Mouse (Mus musculus) heart, postnatal 0 days (tissue): ENCODE measurements around the gene Rab11a. TPM values are rescaled to one million over a fixed set of nuclear protein-coding genes. Genes with fewer than 3 reads are reported as not detected.

Experiments used
- ATAC-seq: fragments of 200-750 bp; cut with Nextera tagmentation; 2 replicates; pipeline ENCODE4 v1.8.0; 2017; ENCODE audit warnings: low read depth, moderate number of reproducible peaks, moderate library complexity; ENCODE audit not compliant: insufficient read depth
- DNase-seq: peaks from one replicate; pipeline ENCODE4 v3.0.0-alpha.2; 2016; ENCODE audit warnings: low spot score
- H3K27ac ChIP-seq: fragments of 300-500 bp; sonication (generic); 2 replicates; pipeline ENCODE4 v1.5.1; 2014; ENCODE audit warnings: low read depth, mild to moderate bottlenecking
- H3K27me3 ChIP-seq: fragments of 300-500 bp; sonication (generic); 2 replicates; pipeline ENCODE4 v1.6.1; 2014; ENCODE audit warnings: low read length, mixed read lengths; ENCODE audit not compliant: control insufficient read depth, insufficient read depth
- H3K36me3 ChIP-seq: fragments of 300-500 bp; sonication (generic); replicated peaks from 2 replicates; pipeline ENCODE4 v1.6.1; 2014; ENCODE audit warnings: low read length, mixed read lengths; ENCODE audit not compliant: control insufficient read depth, insufficient read depth
- H3K4me1 ChIP-seq: fragments of 300-500 bp; sonication (generic); 2 replicates; pipeline ENCODE4 v1.6.1; 2014; ENCODE audit warnings: antibody characterized with exemption; ENCODE audit not compliant: control insufficient read depth, insufficient read depth
- H3K4me2 ChIP-seq: fragments of 300-500 bp; sonication (generic); 2 replicates; pipeline ENCODE4 v1.6.1; 2014; ENCODE audit warnings: low read depth, mild to moderate bottlenecking, low read length, moderate library complexity
- H3K4me3 ChIP-seq: fragments of 300-500 bp; sonication (generic); 2 replicates; pipeline ENCODE4 v1.5.1; 2014; ENCODE audit warnings: low read depth, low read length
- H3K9ac ChIP-seq: fragments of 300-500 bp; sonication (generic); replicated peaks from 2 replicates; pipeline ENCODE4 v1.6.1; 2014; ENCODE audit warnings: low read depth, low read length, mixed read lengths
- H3K9me3 ChIP-seq: fragments of 300-500 bp; sonication (generic); replicated peaks from 2 replicates; pipeline ENCODE4 v1.6.1; 2016; ENCODE audit warnings: low read length; ENCODE audit not compliant: control insufficient read depth
- CTCF ChIP-seq: IDR thresholded peaks from 2 replicates; pipeline ENCODE4 v1.5.1; 2016; ENCODE audit warnings: antibody characterized with exemption, control low read depth, low read depth
- EP300 ChIP-seq: IDR thresholded peaks from 2 replicates; pipeline ENCODE4 v1.6.1; 2016; ENCODE audit warnings: antibody characterized with exemption, low read depth
- WGBS: fragments of 180-500 bp; shearing (Covaris S2); extraction: QIAGEN DNeasy Blood & Tissue Kit; methylation state at CpG from one replicate; pipeline ENCODE4 v1.1.7; 2014; 5-methylcytosine and 5-hydroxymethylcytosine counted together
- polyA plus RNA-seq: library from polyadenylated mRNA; unstranded; fragments of >200 nt; fragmentation: Nextera tagmentation; extraction: Ambion mirVana; gene quantifications from 2 replicates; pipeline ENCODE4 v1.2.1, GENCODE M21; 2015
- total RNA-seq: library from RNA; depleted of rRNA; stranded (reverse); fragments of >200 nt; gene quantifications from 2 replicates; pipeline ENCODE4 v1.2.3, GENCODE M21; 2014; ENCODE audit warnings: low replicate concordance

Rab11a gene
- total and polyA plus RNA-seq, 2 experiments from 2014 or later, result 180 to 438 TPM

DNA sequence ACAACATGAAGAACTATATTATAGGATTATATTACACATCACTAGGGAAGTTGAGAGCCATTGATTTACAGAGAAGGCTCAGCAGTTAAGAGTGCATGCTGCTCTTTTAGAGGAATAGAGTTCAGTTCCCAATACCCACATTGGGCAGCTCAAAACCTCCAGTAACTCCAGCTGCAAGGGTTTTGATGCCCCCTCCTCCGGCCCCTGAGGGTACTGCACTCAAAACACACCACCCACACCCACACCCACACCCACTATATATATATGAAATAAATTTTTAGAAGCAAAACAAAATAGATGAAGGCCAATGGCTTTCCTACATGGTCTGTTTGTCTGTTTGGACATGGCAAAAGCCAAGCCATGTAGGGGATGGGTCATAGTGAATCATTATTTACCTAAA, 40.6 kb upstream of the Rab11a start:
- DNase-seq (no peak), ATAC-seq (no peak)
- no peak for TF ChIP-seq EP300
- H3K9me3 ChIP-seq, result no peaks in the 10 kb centered on the region
- no peak overlapping the region for H3K9ac ChIP-seq
- no peaks in the 10 kb centered on the region for H3K36me3 ChIP-seq
- H3K4me2 ChIP-seq, result no peak overlapping the region
- H3K27ac ChIP-seq, result no peak overlapping the region
- no peaks in the 10 kb centered on the region for H3K27me3 ChIP-seq
- WGBS, result 83% methylated on average over 1 of the region's 1 CpGs
- no peaks in the 10 kb centered on the region for H3K4me1 ChIP-seq
- H3K4me3 ChIP-seq, result no peak overlapping the region

DNA sequence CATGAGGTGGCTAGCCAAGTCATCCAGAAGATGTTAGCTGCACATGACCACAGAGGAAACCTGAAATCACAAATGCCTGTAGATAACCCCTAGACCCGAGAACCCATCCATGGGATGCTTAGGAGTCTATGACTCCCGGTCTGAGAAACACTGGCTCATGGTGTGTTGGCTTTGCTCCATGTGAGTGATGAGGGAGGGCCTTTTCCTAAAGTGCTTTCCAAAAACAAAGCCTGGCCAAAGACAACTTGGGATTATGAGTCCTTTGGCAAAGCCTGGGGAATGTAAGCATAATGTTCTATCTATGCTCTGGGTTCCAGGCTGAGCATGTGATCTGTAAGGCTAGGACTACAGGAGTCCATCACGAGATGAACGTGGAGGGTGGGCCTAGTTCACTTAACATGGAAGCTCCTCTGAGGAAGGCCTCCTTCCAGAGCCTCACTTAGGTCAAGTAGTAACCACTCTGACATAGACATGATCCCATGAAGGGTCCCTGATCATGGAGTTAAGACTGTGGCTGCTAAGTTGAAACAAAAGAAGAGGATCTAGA, 40.0 kb upstream of the Rab11a start:
- DNase-seq, result peak; percentile 29
- H3K36me3 ChIP-seq, result no peaks in the 10 kb centered on the region
- peak; percentile 37; the same call in 1 of the 2 replicates for ATAC-seq
- no peak overlapping the region for H3K4me3 ChIP-seq
- H3K4me1 ChIP-seq, result no peaks in the 10 kb centered on the region
- no peaks in the 10 kb centered on the region for H3K9me3 ChIP-seq
- H3K27ac ChIP-seq, result no peak overlapping the region
- 49% methylated on average over 4 of the region's 4 CpGs for WGBS
- TF ChIP-seq EP300 (no peak), CTCF (no peak)
- no peak overlapping the region for H3K4me2 ChIP-seq
- H3K27me3 ChIP-seq, result no peaks in the 10 kb centered on the region
- no peak overlapping the region for H3K9ac ChIP-seq

DNA sequence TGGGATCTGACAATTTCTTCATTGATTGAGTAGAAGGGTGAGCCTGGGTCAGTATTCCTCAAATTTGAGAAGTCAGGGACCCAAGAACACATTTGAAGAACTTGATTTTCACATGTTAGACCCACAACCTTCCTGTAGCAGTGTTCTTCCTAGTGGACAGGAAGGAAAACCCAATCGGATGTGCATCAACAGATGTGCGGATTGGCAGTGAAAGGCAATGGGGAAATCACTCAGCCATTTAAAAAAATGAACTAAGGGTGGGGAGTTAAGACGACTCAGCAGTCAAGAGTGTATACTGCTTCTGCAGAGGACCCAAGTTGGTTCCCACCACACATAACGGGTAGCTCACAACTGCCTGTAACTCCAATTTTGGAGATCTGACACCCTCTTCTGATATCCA, 37.9 kb upstream of the Rab11a start:
- no peak overlapping the region for H3K27ac ChIP-seq
- no peaks in the 10 kb centered on the region for H3K27me3 ChIP-seq
- WGBS, result 66% methylated on average over 4 of the region's 4 CpGs
- H3K4me1 ChIP-seq, result 0 out of 2 replicates have a peak, but pooled peaks cover 4% of the 10 kb centered on the region
- TF ChIP-seq EP300 (no peak), CTCF (no peak)
- H3K9ac ChIP-seq, result no peak overlapping the region
- no peak overlapping the region for H3K4me3 ChIP-seq
- no peaks in the 10 kb centered on the region for H3K36me3 ChIP-seq
- no peak for DNase-seq
- ATAC-seq, result no peak
- no peak overlapping the region for H3K4me2 ChIP-seq
- no peaks in the 10 kb centered on the region for H3K9me3 ChIP-seq

DNA sequence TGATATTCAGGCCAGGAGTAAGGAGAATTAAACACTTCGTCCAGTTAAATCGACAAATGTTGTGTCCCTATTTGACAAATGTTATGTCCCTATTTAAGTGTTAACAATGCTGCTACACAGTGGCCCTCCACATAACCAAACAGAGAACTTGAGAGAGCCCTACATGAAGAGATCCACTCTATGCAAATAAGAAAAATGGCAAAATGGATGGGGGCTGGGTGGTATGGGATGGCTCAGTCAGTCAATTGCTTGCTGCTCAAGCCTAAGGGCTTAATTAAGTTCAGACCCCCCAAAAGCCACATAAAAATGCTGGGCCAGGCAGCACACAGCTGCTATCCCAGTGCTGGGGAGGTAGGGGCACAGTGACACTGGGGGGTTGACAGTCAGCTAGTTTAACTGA, 37.3 kb upstream of the Rab11a start:
- TF ChIP-seq EP300 (no peak), CTCF (no peak)
- DNase-seq, result no peak
- no peaks in the 10 kb centered on the region for H3K9me3 ChIP-seq
- H3K9ac ChIP-seq, result no peak overlapping the region
- WGBS, result 74% methylated on average over 2 of the region's 2 CpGs
- no peaks in the 10 kb centered on the region for H3K36me3 ChIP-seq
- peak overlapping the region; percentile 43 for H3K27ac ChIP-seq
- H3K4me1 ChIP-seq, result 0 out of 2 replicates have a peak, but pooled peaks cover 4% of the 10 kb centered on the region
- H3K4me3 ChIP-seq, result no peak overlapping the region
- H3K27me3 ChIP-seq, result no peaks in the 10 kb centered on the region
- H3K4me2 ChIP-seq, result no peak overlapping the region
- ATAC-seq, result no peak

DNA sequence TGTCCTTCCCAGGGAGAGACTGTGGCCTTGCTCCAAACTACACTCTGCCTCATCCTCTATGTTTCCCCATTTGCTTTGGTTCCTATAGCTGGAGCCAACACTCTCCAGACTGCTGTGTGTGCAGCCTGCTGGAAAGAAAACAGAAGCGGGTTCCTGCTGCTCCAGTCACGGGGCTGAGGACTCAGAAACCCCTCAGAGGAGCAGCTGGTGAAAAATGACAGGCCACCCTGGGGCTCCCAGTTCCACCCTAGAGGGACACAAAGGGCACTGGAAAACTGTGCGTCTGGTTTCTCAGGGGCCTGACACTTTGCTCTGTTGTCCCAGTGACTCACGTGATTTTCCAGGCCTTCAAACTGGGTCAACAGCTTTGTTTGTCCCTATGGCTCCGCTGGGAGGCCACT, 36.9 kb upstream of the Rab11a start:
- Histone ChIP-seq H3K9ac (no peak overlapping the region), H3K4me3 (no peak overlapping the region), H3K9me3 (no peaks in the 10 kb centered on the region), H3K27ac (peak overlapping the region; percentile 43), H3K4me2 (no peak overlapping the region), H3K4me1 (0 out of 2 replicates have a peak, but pooled peaks cover 4% of the 10 kb centered on the region), H3K27me3 (no peaks in the 10 kb centered on the region), H3K36me3 (no peaks in the 10 kb centered on the region)
- ATAC-seq (peak; percentile 60), DNase-seq (peak; percentile 66)
- TF ChIP-seq CTCF, result no peak
- no peak for TF ChIP-seq EP300
- 28% methylated on average over 5 of the region's 5 CpGs for WGBS

DNA sequence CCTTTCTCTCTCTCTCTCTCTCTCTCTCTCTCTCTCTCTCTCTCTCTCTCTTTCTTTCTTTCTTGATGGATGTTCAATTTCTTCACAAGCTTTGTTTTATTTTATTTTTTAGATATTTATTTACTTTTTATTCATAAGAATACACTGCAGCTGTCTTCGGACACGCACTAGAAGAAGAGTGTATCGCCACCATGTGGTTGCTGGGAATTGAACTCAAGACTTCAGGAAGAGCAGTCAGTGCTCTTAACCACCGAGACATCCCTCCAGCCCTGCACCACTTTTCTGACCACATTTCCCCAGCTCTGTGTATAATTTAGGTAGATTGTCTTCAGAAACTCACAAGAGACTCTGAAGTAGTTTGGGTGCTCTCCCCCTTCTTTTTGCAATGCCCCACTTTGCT, 36.4 kb upstream of the Rab11a start:
- Histone ChIP-seq H3K27ac (peak overlapping the region; percentile 43), H3K36me3 (no peaks in the 10 kb centered on the region), H3K9me3 (no peaks in the 10 kb centered on the region), H3K4me1 (0 out of 2 replicates have a peak, but pooled peaks cover 4% of the 10 kb centered on the region), H3K4me3 (no peak overlapping the region), H3K27me3 (no peaks in the 10 kb centered on the region), H3K4me2 (no peak overlapping the region), H3K9ac (no peak overlapping the region)
- WGBS, result 54% methylated on average over 4 of the region's 4 CpGs
- TF ChIP-seq EP300 (no peak), CTCF (peak; percentile 21; the same call in 1 of the 2 replicates)
- DNase-seq (no peak), ATAC-seq (no peak)
